Mouse (Mus musculus): ENCODE measurements around the gene Coa5. TPM values are rescaled to one million over a fixed set of nuclear protein-coding genes. Genes with fewer than 3 reads are reported as not detected.

The Coa5 gene
- total RNA-seq, 2 experiments from 2014 or later = 54.4 to 54.5 TPM

DNA sequence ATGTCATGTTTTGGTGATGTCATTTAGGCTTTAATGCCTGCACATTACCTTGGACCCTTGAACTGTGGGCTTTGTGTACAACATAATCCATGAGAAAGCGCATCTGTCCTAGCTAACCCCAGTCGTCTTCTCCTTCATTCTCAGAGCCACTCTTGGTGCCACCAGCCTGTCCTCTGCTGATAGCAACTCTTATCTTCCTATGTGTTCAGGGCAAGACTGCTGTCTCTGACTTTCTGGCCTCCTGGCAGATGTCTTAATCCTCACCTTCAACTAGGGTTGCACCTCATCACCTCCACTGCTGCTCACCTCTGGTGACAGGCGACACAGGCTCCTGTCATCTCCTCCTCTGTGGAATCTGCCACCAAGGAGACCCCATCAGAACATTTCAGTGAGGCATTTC, 6.5 kb upstream of the Coa5 start:
- DNase-seq (ENCODE audit: low spot score in 2 of 2) = no peak

DNA sequence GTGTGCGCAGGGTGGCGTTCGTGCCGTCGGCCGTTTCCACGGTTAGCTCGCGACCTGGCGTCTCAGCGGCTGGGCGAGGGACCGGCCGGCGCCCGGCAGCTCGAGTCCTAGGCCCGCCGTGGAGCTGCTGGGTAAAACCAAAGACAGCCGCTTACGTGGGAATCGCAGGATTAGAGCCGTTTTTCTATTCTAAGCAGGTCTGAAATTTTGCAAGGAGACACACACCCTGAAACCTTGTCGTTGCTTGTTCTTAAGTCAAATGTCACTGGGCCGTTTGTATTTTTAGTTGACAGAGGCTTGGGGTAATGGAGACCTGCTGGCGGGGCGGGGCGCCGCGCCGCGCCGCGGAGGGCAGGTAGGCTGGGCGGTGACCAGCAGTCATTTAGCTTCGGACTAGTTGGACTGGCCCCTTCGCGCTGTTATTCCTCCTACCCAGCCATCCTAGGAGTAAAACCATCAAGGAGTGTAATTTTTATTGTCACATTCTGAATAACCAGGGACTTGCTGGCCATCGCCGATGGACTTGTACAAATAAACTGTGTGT, 466 bp upstream of the Coa5 start:
- DNase-seq (ENCODE audit: low spot score in 2 of 2) = no peak

DNA sequence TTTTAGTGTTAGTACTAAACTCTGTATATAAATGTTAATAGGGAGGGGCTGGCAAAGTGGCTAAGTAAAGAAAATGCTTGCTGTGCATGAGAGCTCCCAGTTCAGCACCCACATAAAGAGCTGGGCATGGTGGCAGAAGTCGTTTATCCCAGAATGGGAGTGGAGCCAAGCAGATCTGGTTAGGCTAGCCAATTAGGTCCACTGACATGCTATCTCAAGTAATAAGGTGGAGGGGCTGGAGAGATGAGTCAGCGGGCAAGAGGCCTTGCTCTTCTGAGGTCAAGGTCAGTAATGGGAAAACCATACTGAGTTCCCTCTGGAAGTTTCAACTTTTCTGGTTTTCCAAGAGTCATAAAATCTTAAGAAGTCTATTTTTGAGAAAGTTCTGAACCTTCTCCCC, 992 bp downstream of the Coa5 start:
- DNase-seq (ENCODE audit: low spot score in 2 of 2) = no peak

DNA sequence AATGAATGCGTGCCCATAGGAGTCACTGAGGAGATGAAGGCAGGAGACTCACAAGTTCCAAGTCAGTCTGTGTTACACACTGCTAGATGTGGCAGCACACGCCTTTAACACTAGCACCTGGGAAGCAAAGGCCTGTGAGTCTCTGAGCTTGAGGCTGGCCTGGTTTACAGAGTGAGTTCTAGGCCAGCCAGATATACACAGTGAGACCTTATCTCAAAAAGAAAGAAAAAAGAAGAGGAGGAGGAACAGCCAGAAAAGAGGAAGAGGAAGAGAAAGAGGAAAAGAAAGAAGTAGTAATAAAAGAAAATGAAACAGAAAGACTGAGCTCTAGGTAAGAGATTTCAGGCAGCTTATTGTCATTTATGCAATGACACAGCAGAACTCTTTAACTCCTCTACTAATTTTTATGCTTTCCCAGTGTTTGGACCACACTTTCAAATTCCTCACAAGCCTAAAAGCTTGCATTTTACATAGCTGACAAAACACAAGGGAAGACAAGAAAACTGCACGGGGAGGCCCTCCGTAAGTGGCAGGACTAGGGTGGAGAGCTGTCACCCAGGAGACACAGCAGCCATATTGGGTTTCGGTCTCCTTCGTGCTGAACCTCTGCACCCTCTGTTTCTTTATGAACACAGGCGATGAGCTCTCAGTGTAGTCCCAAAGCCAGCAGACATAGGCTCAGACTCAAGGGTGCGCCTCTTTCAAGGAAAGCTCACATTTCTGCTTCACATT, 2.6 kb downstream of the Coa5 start:
- DNase-seq (ENCODE audit: low spot score in 2 of 2) = no peak

DNA sequence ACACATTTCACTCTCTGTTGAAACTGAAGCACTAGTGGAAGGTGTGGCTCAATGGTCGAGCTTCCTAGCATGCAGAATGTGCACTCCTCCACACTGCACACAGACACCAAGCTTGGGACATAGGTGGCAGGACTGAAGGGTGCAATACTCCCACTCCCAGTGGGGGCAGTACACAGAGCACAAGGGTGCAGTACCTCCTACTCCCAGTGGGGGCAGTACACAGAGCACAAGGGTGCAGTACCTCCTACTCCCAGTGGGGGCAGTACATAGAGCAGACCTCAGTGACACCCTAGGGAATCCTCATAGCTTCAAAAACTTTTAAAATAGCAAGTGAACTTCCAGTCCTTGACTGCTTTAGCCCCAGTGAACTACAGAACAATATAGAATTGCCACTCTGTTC, 10.5 kb downstream of the Coa5 start:
- DNase-seq (ENCODE audit: low spot score in 2 of 2) = peak; percentile 60 to 71

DNA sequence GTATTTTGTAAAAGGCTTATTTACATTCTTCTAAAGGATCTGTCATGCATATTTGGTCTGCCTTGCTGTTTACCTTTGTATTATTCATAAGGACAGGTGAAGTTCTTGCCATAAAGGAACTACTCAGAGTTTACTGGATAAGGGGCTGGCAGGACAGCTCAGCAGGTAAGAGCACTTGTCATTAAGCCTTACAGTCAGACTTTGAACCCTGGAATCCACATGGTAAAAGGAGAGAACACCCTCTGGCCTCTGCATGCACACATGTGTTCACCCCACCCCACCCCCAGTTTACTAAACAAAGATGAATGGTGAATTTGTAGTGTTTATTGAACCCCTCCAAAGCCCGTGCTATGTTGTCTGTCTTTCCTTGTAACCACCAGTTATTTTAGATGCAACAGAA, 14.5 kb downstream of the Coa5 start:
- DNase-seq (ENCODE audit: low spot score in 2 of 2) = no peak

DNA sequence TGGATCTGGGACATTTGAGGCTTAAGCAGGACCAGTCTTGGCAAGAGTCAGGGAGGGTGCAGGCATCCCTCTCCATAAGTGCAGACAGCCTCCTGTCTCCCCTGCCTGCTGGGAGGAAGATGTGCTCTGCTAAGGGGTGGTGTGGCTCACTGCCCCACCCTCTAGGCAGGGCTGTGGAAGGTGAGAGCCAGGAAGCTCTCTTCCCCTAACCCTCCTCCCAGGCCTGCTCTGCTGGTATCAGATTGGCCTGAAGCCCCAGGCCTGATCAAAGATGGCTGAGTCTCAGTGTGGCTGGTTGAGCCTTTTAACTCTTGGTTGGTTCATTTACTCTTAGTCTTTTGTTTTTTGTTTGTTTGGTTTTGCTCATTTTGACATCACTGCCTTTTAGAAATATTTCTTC, 20.3 kb downstream of the Coa5 start:
- no peak for DNase-seq (ENCODE audit: low spot score in 2 of 2)

DNA sequence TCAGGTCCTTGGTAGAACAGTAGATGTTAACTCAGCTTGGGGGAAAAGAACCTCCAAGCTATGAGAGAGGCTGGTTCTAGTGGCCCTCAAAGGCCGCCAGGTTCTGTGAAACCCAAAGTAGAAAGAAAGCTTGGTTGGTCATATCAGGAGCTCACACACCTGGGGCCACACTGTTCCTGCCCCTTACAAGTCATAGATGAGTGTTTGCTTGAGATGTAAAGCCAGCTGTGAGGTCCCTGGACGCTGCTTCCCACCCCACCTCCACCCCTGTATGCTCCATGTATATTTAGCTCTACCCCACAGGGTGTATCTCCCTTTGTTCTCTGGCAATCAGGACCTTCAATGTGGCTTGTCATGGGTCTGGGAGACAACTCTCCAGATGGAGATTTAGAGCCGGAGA, 21.2 kb downstream of the Coa5 start:
- no peak for DNase-seq (ENCODE audit: low spot score in 2 of 2)

DNA sequence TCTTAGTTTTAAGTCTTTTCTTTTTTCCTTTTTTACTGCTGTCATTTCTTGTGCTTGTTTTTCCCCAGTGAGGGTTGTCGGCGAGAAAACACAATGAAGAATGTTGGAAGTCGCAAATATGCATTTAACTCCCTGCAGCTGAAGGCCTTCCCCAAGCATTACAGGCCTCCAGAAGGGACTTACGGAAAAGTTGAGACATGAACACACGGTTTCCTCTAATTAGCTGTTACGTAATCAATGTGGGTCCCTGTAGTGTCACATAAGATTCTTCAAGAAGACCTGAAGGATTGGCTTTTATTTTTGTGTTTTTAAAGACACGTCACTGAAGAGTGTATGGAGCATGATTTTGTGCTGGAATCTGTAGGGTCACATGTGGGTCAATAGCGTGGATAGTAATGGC, 21.8 kb downstream of the Coa5 start:
- DNase-seq (ENCODE audit: low spot score in 2 of 2) = no peak

DNA sequence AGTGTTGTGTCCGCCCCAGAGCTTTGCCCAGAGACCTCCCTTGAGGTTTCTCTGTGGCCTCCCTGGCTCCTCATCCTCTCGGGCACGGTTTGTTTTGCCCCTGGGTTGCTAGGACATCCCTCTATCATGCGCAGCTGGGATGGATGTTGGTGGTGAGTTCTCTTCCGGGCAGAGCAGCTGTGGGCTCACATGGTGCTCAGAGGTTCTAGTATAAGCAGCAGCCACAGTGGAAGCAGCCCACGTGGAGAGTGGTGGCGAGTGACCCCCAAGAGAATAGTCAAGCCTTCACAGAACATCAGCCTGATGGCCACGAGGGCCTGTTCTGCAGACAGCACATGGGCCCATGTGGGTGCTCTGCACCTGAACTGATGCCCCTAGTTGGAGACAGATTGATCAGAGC, 22.7 kb downstream of the Coa5 start:
- DNase-seq (ENCODE audit: low spot score in 2 of 2) = no peak

DNA sequence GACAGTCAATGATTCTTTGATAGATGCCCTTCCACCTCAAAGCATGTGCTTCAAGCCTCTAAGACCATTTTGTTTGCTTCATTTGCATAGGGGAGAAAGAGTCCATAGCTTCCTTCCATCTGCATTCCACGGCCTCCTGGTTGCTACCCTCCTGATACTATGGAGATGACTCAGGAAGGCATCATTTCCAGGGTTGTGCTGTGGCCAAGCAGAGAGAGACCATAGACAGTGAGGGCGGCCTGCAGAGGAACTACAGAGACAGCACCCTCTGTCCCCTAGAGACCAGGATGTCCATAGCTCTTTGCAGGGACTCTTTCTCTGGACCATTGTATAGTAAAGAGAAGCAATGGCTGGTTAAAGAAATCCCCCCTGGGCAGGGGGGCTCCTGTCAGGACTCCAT, 24.8 kb downstream of the Coa5 start:
- no peak for DNase-seq (ENCODE audit: low spot score in 2 of 2)

DNA sequence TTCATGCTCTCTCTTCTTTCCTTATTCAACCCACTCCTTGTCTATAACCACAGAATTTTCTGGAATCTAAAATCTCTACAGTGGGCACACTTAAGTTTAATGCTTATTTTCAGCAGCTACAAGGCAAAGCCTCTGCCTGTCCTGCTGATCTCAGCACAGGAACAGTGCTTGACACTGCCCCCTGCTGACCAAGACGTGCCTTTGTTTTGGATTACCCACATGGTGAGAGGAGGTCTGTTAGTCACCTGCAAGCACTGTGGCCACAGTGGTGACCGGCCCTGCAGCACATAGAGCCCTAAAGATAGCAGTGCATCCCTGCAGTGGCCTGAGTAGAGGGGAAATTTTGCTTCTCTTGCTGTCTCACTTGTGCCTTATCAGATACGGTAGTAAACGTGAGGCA, 28.2 kb downstream of the Coa5 start:
- DNase-seq (ENCODE audit: low spot score in 2 of 2) = peak in 1 of 2 experiments; percentile 53

DNA sequence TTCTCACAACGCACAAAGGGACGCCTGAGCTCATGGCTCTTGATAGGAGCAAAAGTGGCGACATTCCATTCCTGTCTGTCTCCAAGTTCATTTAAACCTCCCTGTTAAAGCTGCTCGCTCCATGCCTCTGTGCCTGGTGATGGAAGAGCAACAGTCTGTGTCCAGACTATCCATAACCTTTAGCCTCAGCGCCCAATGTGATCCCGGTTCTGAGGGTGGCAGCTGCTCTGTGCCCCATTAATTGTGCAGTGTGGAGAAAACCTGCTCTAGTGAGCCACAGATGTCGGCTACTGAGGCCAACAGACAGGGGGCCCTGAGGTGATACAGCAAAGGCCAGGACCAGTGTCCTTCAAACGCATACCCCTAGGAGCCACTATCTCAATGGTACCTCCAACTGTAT, 30.2 kb downstream of the Coa5 start:
- no peak for DNase-seq (ENCODE audit: low spot score in 2 of 2)

DNA sequence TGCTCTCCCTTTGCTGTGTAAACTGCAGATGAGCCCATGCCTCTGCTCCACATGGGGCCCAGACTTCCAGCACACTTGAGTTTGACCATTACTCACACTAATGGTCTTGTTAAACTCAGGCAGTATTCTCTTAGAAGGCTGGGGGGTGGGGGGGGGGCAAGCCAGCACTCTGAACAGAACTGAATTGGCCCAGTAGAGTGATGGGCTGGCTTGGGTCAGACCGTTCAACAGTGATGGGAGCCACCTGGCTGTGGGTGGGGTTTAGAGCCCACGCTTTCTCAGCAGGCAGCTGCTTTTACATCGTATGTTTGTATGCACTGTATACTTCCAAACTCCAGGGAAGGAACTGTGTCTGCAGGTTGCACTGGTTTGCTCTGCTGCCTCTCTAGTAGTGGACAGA, 30.9 kb downstream of the Coa5 start:
- DNase-seq (ENCODE audit: low spot score in 2 of 2) = no peak

DNA sequence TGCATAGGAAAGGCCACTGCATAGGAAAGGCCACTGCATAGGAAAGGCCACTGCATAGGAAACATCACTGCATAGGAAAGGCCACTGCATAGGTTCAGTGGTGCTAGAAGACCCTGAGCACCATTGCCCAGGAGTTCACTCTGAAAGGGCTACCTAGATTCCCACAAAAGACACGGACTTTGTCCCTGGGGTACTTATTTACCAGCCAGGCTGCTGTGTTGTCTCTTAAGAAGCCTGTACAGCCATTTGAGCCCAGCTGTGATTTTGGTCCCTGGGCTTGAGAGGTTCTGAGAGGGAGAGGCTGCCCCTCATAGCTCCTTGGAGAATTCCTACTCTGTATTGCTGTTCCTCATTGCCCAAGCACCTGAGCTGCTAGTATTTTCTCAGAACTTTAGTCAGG, 33.4 kb downstream of the Coa5 start:
- DNase-seq (ENCODE audit: low spot score in 2 of 2) = no peak

DNA sequence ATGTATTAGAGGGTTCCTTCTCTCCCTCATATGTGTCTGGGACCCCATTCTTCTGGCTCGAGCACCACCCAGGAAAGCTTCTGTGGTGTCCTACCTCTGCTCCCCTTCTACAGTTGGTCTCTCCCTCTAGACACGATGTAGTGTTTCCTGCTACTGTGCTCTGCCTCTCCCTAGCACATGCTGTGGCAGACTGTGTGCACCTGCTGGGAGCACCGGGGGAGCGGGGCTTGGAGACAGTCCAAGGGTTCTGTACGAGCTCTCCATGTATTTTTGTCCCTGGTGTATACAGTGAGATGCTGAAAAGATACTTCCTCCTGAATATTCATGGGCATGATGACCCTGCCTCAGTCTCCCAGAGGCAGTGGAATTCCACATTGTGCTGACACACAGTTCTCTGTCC, 36.7 kb downstream of the Coa5 start:
- DNase-seq (ENCODE audit: low spot score in 2 of 2) = no peak

DNA sequence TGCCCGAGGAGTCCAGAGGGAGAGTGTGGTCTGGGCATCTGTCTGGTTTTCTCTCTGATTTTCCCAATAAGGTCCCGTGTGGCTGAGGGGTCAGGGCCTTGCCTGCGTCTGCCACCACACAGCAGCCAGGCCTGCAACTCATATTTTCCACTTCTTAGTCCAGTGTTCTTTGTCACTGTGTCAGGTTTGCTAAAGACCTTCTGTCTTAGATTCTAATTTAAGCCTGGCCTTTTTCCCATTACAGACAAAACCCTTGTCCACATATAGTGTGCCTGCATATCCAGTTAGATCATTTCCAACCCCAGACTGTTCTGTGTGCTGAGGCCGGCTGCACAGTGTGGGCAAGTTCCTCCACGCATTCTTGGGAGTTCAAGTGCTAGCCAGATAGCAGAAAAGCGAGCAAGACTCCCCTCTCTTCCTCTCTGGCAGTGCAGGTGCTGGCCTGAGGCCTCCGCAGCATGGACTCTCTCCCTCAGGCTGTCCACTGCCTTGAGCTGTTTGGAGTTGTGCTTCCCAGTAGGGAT, 43.4 kb downstream of the Coa5 start:
- DNase-seq (ENCODE audit: low spot score in 2 of 2) = no peak

DNA sequence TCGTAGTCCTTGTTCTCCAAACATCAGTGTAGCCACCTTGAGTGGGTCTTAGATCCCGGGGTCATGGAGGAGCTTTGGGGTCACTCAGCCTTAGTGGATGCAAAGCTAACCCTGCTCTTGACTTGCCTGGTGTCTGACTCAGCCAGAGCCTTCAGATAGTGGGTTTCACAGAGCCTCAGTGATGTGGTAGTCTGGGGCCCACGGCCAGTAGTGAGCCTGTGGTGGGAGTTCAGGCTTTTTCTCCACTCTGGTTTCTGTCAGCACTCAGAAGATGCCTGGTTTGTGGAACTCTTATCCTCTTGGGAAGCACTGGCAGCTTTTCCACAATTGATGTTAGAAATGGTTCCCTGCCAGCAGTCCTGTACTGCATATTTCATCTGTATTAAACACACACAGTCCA, 45.6 kb downstream of the Coa5 start:
- no peak for DNase-seq (ENCODE audit: low spot score in 2 of 2)

DNA sequence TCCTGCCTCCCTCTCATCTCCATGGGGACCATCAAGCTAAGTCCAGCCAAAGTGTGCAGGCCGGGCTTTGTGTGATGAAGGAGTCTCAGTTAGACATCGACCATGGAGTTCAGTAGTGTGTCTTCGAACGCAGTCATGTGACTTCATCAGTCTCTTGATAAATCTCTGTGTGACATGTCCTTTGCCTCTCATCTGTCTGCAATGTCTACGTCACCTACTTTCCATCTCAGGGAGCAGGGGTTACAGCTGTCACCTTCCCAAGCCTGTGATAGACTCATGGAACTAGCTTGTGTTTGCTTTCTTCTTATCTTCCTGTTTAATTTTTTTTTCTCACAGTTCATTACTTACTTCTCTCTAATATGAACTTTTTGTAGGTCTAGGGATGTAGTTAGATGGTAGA, 49.0 kb downstream of the Coa5 start:
- no peak for DNase-seq (ENCODE audit: low spot score in 2 of 2)

DNA sequence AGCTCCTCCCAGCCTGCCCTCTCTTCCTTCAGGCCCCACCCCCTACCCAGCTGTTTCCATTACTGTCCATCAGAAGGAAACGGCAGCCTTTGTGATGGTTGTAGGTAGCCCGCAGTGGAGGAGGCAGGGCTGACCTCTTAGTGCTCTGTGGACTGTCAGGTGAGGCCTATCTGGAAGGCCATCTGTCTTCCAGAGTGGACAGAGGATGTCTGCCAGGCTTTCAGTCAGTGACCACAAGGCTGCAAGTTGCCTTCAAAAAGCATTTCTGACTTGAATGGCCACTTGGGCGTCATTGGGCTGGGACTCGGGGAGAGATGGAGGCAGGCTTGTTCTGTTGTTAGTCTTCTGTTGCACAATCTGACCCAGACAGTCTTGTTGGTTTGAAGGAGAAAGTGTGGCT, 50.4 kb downstream of the Coa5 start:
- no peak for DNase-seq (ENCODE audit: low spot score in 2 of 2)

DNA sequence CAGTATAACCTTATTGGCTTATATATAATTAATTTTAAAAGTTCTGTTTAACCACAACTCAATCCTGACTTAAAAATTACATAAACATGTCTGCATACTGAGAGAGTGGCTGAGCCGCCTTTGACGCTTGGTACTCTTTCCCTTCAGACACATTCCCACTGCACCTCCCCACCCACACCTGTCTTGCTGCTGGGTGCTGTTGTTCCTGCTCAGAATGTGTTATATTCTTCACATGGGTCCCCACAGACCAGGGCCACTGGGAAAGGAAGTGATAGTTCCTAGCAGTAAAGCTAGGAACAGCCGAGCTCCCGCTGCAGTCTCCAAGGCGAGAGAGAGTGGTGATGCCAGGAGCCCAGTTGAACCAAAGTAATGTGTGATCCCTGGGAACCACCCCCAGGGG, 51.8 kb downstream of the Coa5 start:
- no peak for DNase-seq (ENCODE audit: low spot score in 2 of 2)

DNA sequence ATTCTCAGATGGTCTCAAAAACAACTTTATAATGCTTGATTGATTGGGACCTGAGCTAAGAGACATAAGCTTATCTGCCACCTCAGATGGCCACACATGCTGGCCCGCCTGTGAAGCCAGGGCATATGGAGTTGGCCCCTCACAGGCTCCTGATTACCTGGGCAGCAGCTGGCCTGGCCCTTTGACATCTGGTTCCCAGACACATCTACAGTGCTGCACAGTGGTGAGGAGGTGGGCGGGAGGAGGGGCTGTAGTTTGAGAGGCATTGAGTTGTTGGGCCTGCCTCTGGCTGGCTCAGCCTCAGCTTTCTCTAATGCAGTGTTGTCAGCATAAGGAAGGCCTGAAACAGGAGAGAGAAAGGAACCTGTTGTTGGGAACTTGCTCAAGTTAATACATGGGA, 53.2 kb downstream of the Coa5 start:
- no peak for DNase-seq (ENCODE audit: low spot score in 2 of 2)

DNA sequence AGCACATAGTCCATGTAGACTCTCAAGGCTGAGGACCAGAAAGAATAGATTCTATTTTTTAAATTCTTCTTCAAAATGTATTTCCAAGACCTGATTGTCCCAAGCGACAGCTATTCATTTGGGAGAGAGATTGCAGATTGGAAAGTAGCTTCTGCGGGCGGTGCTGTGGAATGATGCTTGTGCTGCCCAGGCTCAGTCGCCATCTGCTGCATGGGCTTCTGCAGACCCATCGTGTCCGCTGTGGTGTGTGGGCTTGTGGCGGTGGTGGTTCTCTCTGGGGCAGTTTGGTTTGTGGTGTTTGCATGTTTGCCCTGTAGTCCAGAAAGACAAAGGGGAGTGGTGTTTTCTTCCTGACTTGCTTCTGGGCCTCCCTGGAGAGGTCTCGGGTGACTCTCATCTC, 53.7 kb downstream of the Coa5 start:
- no peak for DNase-seq (ENCODE audit: low spot score in 2 of 2)
